Mouse (Mus musculus) limb, embryonic 15.5 days (tissue): ENCODE measurements at regions not wholly inside any gene's neighbourhood (a gene's known extent, or its start where the extent isn't known, plus 50 kb on each side); places are given as distances from the start of the nearest gene placed in this dataset.

ENCODE experiments used
- ATAC-seq: fragments of 200-750 bp; cut with Nextera tagmentation; 2 replicates; pipeline ENCODE4 v1.8.0; 2017; ENCODE audit warnings: low read depth, moderate TSS enrichment; ENCODE audit not compliant: insufficient number of reproducible peaks, low FRiP score, low TSS enrichment
- H3K27ac ChIP-seq: fragments of 300-500 bp; sonication (generic); 2 replicates; pipeline ENCODE4 v1.5.1; 2015; ENCODE audit warnings: moderate library complexity, mild to moderate bottlenecking, inconsistent platforms
- H3K27me3 ChIP-seq: fragments of 300-500 bp; sonication (generic); 2 replicates; pipeline ENCODE4 v1.6.1; 2015; ENCODE audit warnings: inconsistent platforms
- H3K36me3 ChIP-seq: fragments of 300-500 bp; sonication (generic); 2 replicates; pipeline ENCODE4 v1.6.1; 2015; ENCODE audit warnings: inconsistent platforms
- H3K4me1 ChIP-seq: fragments of 300-500 bp; sonication (generic); 2 replicates; pipeline ENCODE4 v1.6.1; 2015; ENCODE audit warnings: inconsistent platforms
- H3K4me2 ChIP-seq: fragments of 300-500 bp; sonication (generic); 2 replicates; pipeline ENCODE4 v1.6.1; 2015; ENCODE audit warnings: mild to moderate bottlenecking, inconsistent platforms
- H3K4me3 ChIP-seq: fragments of 300-500 bp; sonication (generic); 2 replicates; pipeline ENCODE4 v1.5.1; 2015; ENCODE audit warnings: mild to moderate bottlenecking, inconsistent platforms
- H3K9ac ChIP-seq: fragments of 300-500 bp; sonication (generic); 2 replicates; pipeline ENCODE4 v1.6.1; 2015; ENCODE audit warnings: inconsistent platforms
- H3K9me3 ChIP-seq: fragments of 300-500 bp; sonication (generic); 2 replicates; pipeline ENCODE4 v1.6.1; 2016; ENCODE audit warnings: inconsistent platforms
- WGBS: fragments of 180-500 bp; shearing (Covaris S2); methylation state at CpG from one replicate; pipeline ENCODE4 v1.1.7; 2015; 5-methylcytosine and 5-hydroxymethylcytosine counted together

DNA sequence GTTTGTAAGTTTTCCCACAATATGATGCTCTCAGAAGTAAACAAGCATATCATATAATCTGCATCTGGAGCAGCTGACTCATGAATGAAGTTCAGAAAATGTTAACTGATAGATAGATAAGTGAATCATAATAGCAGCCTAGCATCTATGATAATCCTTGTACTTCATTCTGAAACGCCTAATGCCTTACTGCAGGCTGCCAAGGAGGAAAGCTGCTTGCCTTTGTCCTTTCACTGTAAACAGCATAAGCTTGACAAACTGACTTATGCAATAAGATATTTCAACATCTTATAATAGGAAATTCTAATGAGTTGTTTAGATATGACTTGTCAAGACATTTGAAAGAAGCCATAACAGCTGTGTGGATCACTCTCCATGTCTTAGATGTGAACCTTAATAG, 920.3 kb upstream of the Gm7489 start:
- Histone ChIP-seq H3K9ac (no peak overlapping the region), H3K36me3 (no peaks in the 10 kb centered on the region), H3K9me3 (no peaks in the 10 kb centered on the region), H3K4me3 (no peak overlapping the region), H3K27ac (no peak overlapping the region), H3K27me3 (no peaks in the 10 kb centered on the region), H3K4me2 (no peak overlapping the region), H3K4me1 (no peaks in the 10 kb centered on the region)
- 82% methylated on average over 1 of the region's 1 CpGs for WGBS
- no peak for ATAC-seq

GRCm38 (mm10) chr15:52967801-52968235, 916.9 kb upstream of the Gm7489 start:
- Histone ChIP-seq H3K27ac (no peak overlapping the region), H3K9me3 (no peaks in the 10 kb centered on the region), H3K4me2 (no peak overlapping the region), H3K4me1 (no peaks in the 10 kb centered on the region), H3K27me3 (no peaks in the 10 kb centered on the region), H3K4me3 (no peak overlapping the region), H3K9ac (no peak overlapping the region), H3K36me3 (no peaks in the 10 kb centered on the region)
- 0 out of 2 replicates have a peak, but pooled peaks have one; percentile 72 for ATAC-seq
- 5% methylated on average over 4 of the region's 4 CpGs for WGBS

DNA sequence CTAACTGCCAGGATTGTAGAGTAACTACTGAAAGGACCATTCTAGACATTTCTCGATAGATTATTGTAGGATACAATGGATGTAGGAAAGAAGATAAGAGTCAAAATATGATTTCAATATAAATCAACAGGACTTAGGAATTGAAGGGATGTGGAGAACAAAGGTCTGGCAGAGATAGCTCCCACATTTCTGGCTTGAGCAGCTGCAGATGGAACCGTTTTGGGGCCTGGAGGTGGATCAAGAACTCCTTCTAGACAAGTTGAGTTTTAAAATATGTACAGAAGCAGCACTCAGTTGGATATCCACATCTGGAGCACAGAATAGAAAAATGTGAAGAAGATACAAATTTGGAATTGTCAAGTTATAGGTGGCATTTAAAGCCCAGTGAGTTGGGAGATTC, 901.9 kb upstream of the Gm7489 start:
- no peak for ATAC-seq
- no peak overlapping the region for H3K4me2 ChIP-seq

GRCm38 (mm10) chr15:52990580-52990979, 894.1 kb upstream of the Gm7489 start:
- Histone ChIP-seq H3K27me3 (no peaks in the 10 kb centered on the region), H3K9me3 (no peaks in the 10 kb centered on the region), H3K4me3 (no peak overlapping the region), H3K4me1 (no peaks in the 10 kb centered on the region), H3K36me3 (no peaks in the 10 kb centered on the region), H3K27ac (no peak overlapping the region), H3K9ac (no peak overlapping the region), H3K4me2 (no peak overlapping the region)
- ATAC-seq, result no peak

More for the DNA sequence above, 901.9 kb upstream of the Gm7489 start:
- H3K9me3 ChIP-seq, result no peaks in the 10 kb centered on the region
- H3K36me3 ChIP-seq, result no peaks in the 10 kb centered on the region
- H3K9ac ChIP-seq, result no peak overlapping the region
- no peak overlapping the region for H3K4me3 ChIP-seq
- H3K27me3 ChIP-seq, result no peaks in the 10 kb centered on the region
- no peak overlapping the region for H3K27ac ChIP-seq
- 71% methylated on average over 2 of the region's 2 CpGs for WGBS
- H3K4me1 ChIP-seq, result no peaks in the 10 kb centered on the region

DNA sequence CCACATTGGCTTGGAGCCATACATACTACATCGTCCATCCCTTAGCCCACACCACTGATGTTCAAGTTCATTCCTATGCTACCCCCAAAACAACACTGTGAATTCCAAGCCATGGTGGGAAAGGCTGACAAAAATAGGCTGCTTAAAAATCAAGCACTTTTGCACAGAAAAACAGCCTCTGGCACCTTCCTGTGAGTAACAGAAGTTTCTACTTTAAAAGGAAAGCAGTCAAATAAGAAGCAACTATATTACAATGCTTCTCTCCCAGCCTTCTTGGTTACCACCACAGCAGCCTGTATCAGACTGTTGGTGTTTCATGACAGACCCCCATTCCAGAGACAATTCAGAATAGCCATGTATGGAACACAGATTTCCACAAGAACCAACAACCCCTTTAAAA, 890.4 kb upstream of the Gm7489 start:
- Histone ChIP-seq H3K4me2 (no peak overlapping the region), H3K36me3 (no peaks in the 10 kb centered on the region), H3K9ac (no peak overlapping the region), H3K4me3 (no peak overlapping the region), H3K27ac (no peak overlapping the region), H3K27me3 (no peaks in the 10 kb centered on the region), H3K4me1 (no peaks in the 10 kb centered on the region), H3K9me3 (no peaks in the 10 kb centered on the region)
- no peak for ATAC-seq
- WGBS, result 45% methylated on average over 1 of the region's 1 CpGs

- H3K27me3 ChIP-seq, result no peaks in the 10 kb centered on the region
- no peak overlapping the region for H3K4me2 ChIP-seq
- no peak overlapping the region for H3K27ac ChIP-seq
- no peak overlapping the region for H3K9ac ChIP-seq
- H3K4me3 ChIP-seq, result no peak overlapping the region
- H3K9me3 ChIP-seq, result no peaks in the 10 kb centered on the region
- ATAC-seq, result no peak
- H3K36me3 ChIP-seq, result no peaks in the 10 kb centered on the region
- 80% methylated on average over 2 of the region's 2 CpGs for WGBS
- no peaks in the 10 kb centered on the region for H3K4me1 ChIP-seq
Measured at GRCm38 (mm10) chr15:52999200-52999599, 885.5 kb upstream of the Gm7489 start.

GRCm38 (mm10) chr15:52999776-53000175, 884.9 kb upstream of the Gm7489 start:
- Histone ChIP-seq H3K9me3 (no peaks in the 10 kb centered on the region), H3K4me3 (no peak overlapping the region), H3K4me1 (no peaks in the 10 kb centered on the region), H3K9ac (no peak overlapping the region), H3K4me2 (no peak overlapping the region), H3K27ac (no peak overlapping the region), H3K27me3 (no peaks in the 10 kb centered on the region), H3K36me3 (no peaks in the 10 kb centered on the region)
- 87% methylated on average over 2 of the region's 2 CpGs for WGBS
- ATAC-seq, result no peak

- Histone ChIP-seq H3K4me3 (no peak overlapping the region), H3K4me1 (no peaks in the 10 kb centered on the region), H3K27me3 (no peaks in the 10 kb centered on the region), H3K9me3 (no peaks in the 10 kb centered on the region), H3K36me3 (no peaks in the 10 kb centered on the region), H3K9ac (no peak overlapping the region), H3K27ac (no peak overlapping the region), H3K4me2 (no peak overlapping the region)
- no peak for ATAC-seq
- WGBS, result 67% methylated on average over 3 of the region's 3 CpGs
Measured at GRCm38 (mm10) chr15:53001429-53001828, 883.3 kb upstream of the Gm7489 start.

DNA sequence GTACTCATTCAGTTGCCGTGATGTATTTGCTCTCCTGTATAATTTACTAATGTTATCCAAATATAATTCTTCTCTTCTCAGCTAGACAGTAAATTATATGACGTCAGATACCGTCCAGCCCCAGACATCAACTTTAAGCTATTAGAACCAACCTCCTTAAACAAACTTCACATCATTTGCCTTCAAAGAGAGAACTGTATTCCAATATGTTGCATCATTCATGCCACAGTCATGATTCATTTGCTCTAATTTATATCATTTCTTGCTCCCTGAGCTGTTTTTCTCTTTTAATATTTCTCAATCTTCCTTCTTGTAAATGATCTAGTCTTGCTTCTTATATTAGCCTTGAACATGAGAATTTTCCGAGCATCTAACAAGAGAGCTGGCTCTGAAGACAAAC, 882.7 kb upstream of the Gm7489 start:
- Histone ChIP-seq H3K36me3 (no peaks in the 10 kb centered on the region), H3K4me2 (no peak overlapping the region), H3K27ac (no peak overlapping the region), H3K9me3 (no peaks in the 10 kb centered on the region), H3K27me3 (no peaks in the 10 kb centered on the region), H3K4me3 (no peak overlapping the region), H3K9ac (no peak overlapping the region), H3K4me1 (no peaks in the 10 kb centered on the region)
- ATAC-seq, result no peak
- WGBS, result 80% methylated on average over 4 of the region's 4 CpGs

- no peaks in the 10 kb centered on the region for H3K27me3 ChIP-seq
- H3K4me2 ChIP-seq, result no peak overlapping the region
- no peaks in the 10 kb centered on the region for H3K9me3 ChIP-seq
- no peaks in the 10 kb centered on the region for H3K4me1 ChIP-seq
- H3K27ac ChIP-seq, result no peak overlapping the region
- no peak for ATAC-seq
- no peak overlapping the region for H3K4me3 ChIP-seq
- H3K9ac ChIP-seq, result no peak overlapping the region
- H3K36me3 ChIP-seq, result no peaks in the 10 kb centered on the region
Measured at GRCm38 (mm10) chr15:53004078-53004477, 880.6 kb upstream of the Gm7489 start.

- Histone ChIP-seq H3K9me3 (no peaks in the 10 kb centered on the region), H3K4me2 (no peak overlapping the region), H3K4me3 (no peak overlapping the region), H3K36me3 (no peaks in the 10 kb centered on the region), H3K4me1 (no peaks in the 10 kb centered on the region), H3K27ac (no peak overlapping the region), H3K9ac (no peak overlapping the region), H3K27me3 (no peaks in the 10 kb centered on the region)
- 69% methylated on average over 1 of the region's 1 CpGs for WGBS
- no peak for ATAC-seq
Measured at GRCm38 (mm10) chr15:53006844-53007243, 877.9 kb upstream of the Gm7489 start.

DNA sequence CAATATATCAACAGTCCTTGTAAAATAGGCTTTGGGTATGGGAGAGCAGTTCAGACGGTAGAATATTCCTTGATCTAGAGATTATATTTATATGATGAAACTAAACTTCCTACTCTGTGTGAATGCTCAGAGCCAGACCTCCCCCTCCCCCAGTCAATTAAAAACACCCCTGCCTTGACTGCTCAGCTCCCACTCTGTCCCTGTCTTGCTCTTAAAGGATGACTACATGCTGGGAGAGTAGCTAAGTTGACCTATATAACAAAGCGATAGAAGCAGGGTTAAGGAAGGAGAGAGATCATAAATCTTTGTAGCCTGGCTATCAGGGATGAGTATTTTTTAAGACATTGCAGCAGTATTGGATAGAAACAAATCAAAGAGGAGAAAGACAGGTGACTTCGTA, 875.4 kb upstream of the Gm7489 start:
- 76% methylated on average over 3 of the region's 3 CpGs for WGBS
- H3K27ac ChIP-seq, result no peak overlapping the region
- no peaks in the 10 kb centered on the region for H3K9me3 ChIP-seq
- ATAC-seq, result no peak
- H3K4me1 ChIP-seq, result no peaks in the 10 kb centered on the region
- H3K4me2 ChIP-seq, result no peak overlapping the region
- H3K4me3 ChIP-seq, result no peak overlapping the region
- no peaks in the 10 kb centered on the region for H3K36me3 ChIP-seq
- H3K9ac ChIP-seq, result no peak overlapping the region
- no peaks in the 10 kb centered on the region for H3K27me3 ChIP-seq
